Mouse (Mus musculus): Measurements from ENCODE around the gene Hist1h2bh. TPM values are rescaled to one million over a fixed set of nuclear protein-coding genes. Genes with fewer than 3 reads are reported as not detected.
A peak's percentile ranks its signal among the peaks of the same experiment; 100 is the strongest.

Hist1h2bh gene
- polyA plus RNA-seq, 1 experiment from 2014 or later = 0.82 TPM

- no peaks in the 10 kb centered on the region for H3K36me3 ChIP-seq (ENCODE audit: control insufficient read depth, insufficient read depth, low read length)
- peak overlapping the region; percentile 41 for H3K4me3 ChIP-seq (ENCODE audit: low read depth, low read length)
- peak overlapping the region; percentile 92 for H3K27ac ChIP-seq (ENCODE audit: low read depth, low read length)
- ATAC-seq (ENCODE audit: insufficient read depth, low FRiP score, low TSS enrichment) (no peak), DNase-seq (ENCODE audit: low spot score) (peak; percentile 74)
- WGBS = under 1% methylated on average over 20 of the region's 20 CpGs
- H3K4me1 ChIP-seq (ENCODE audit: control insufficient read depth, insufficient read depth, low read length) = peaks cover 12% of the 10 kb centered on the region
- no peaks in the 10 kb centered on the region for H3K9me3 ChIP-seq (ENCODE audit: control insufficient read depth, low read length)
- peak overlapping the region; percentile 73 for H3K4me2 ChIP-seq (ENCODE audit: low read depth)
- H3K9ac ChIP-seq (ENCODE audit: low read length) = peak overlapping the region; percentile 78
- H3K27me3 ChIP-seq (ENCODE audit: control insufficient read depth, insufficient read depth, low read length) = no peaks in the 10 kb centered on the region
Measured at GRCm38 (mm10) chr13:23530181-23530900, 12.9 kb downstream of the Hist1h2bh start.

GRCm38 (mm10) chr13:23529480-23530165 is 13.6 kb downstream of the Hist1h2bh start:
- no peaks in the 10 kb centered on the region for H3K36me3 ChIP-seq (ENCODE audit: control insufficient read depth, insufficient read depth, low read length)
- peaks cover 9% of the 10 kb centered on the region for H3K4me1 ChIP-seq (ENCODE audit: control insufficient read depth, insufficient read depth, low read length)
- H3K27me3 ChIP-seq (ENCODE audit: control insufficient read depth, insufficient read depth, low read length) = no peaks in the 10 kb centered on the region
- peak overlapping the region; percentile 92 for H3K27ac ChIP-seq (ENCODE audit: low read depth, low read length)
- ATAC-seq (ENCODE audit: insufficient read depth, low FRiP score, low TSS enrichment) = no peak
- H3K4me2 ChIP-seq (ENCODE audit: low read depth) = peak overlapping the region; percentile 73
- no peak for DNase-seq (ENCODE audit: low spot score)
- H3K4me3 ChIP-seq (ENCODE audit: low read depth, low read length) = peak overlapping the region; percentile 41
- 28% methylated on average over 2 of the region's 2 CpGs for WGBS
- H3K9me3 ChIP-seq (ENCODE audit: control insufficient read depth, low read length) = no peaks in the 10 kb centered on the region
- H3K9ac ChIP-seq (ENCODE audit: low read length) = peak overlapping the region; percentile 78

GRCm38 (mm10) chr13:23529005-23529404 is 14.2 kb downstream of the Hist1h2bh start:
- ATAC-seq (ENCODE audit: insufficient read depth, low FRiP score, low TSS enrichment) = no peak
- 56% methylated on average over 5 of the region's 5 CpGs for WGBS
- no peak for DNase-seq (ENCODE audit: low spot score)
- Histone ChIP-seq H3K9me3 (ENCODE audit: control insufficient read depth, low read length) (no peaks in the 10 kb centered on the region), H3K4me3 (ENCODE audit: low read depth, low read length) (no peak overlapping the region), H3K4me2 (ENCODE audit: low read depth) (peak overlapping the region; percentile 73), H3K36me3 (ENCODE audit: control insufficient read depth, insufficient read depth, low read length) (no peaks in the 10 kb centered on the region), H3K27me3 (ENCODE audit: control insufficient read depth, insufficient read depth, low read length) (no peaks in the 10 kb centered on the region), H3K4me1 (ENCODE audit: control insufficient read depth, insufficient read depth, low read length) (peaks cover 7% of the 10 kb centered on the region), H3K27ac (ENCODE audit: low read depth, low read length) (no peak overlapping the region), H3K9ac (ENCODE audit: low read length) (peak overlapping the region; percentile 26)

- H3K4me1 ChIP-seq (ENCODE audit: control insufficient read depth, insufficient read depth, low read length) = peaks cover 3% of the 10 kb centered on the region
- H3K4me3 ChIP-seq (ENCODE audit: low read depth, low read length) = peak overlapping the region; percentile 39
- peak overlapping the region; percentile 50 for H3K4me2 ChIP-seq (ENCODE audit: low read depth)
- no peaks in the 10 kb centered on the region for H3K36me3 ChIP-seq (ENCODE audit: control insufficient read depth, insufficient read depth, low read length)
- WGBS = under 1% methylated on average over 17 of the region's 17 CpGs
- ATAC-seq (ENCODE audit: insufficient read depth, low FRiP score, low TSS enrichment) = peak; percentile 49; the same call in 1 of the 2 replicates
- 0 out of 2 replicates have a peak overlapping the region, but pooled peaks have one; percentile 14 for H3K27ac ChIP-seq (ENCODE audit: low read depth, low read length)
- no peaks in the 10 kb centered on the region for H3K27me3 ChIP-seq (ENCODE audit: control insufficient read depth, insufficient read depth, low read length)
- no peaks in the 10 kb centered on the region for H3K9me3 ChIP-seq (ENCODE audit: control insufficient read depth, low read length)
- H3K9ac ChIP-seq (ENCODE audit: low read length) = peak overlapping the region; percentile 50
- DNase-seq (ENCODE audit: low spot score) = peak; percentile 93
Measured at GRCm38 (mm10) chr13:23526312-23526711, 16.9 kb downstream of the Hist1h2bh start.

GRCm38 (mm10) chr13:23525901-23526300 is 17.3 kb downstream of the Hist1h2bh start:
- DNase-seq (ENCODE audit: low spot score) (peak; percentile 57), ATAC-seq (ENCODE audit: insufficient read depth, low FRiP score, low TSS enrichment) (no peak)
- no peaks in the 10 kb centered on the region for H3K36me3 ChIP-seq (ENCODE audit: control insufficient read depth, insufficient read depth, low read length)
- no peaks in the 10 kb centered on the region for H3K27me3 ChIP-seq (ENCODE audit: control insufficient read depth, insufficient read depth, low read length)
- H3K4me3 ChIP-seq (ENCODE audit: low read depth, low read length) = peak overlapping the region; percentile 39
- 1% methylated on average over 10 of the region's 10 CpGs for WGBS
- peaks cover 3% of the 10 kb centered on the region for H3K4me1 ChIP-seq (ENCODE audit: control insufficient read depth, insufficient read depth, low read length)
- no peak overlapping the region for H3K9ac ChIP-seq (ENCODE audit: low read length)
- H3K9me3 ChIP-seq (ENCODE audit: control insufficient read depth, low read length) = no peaks in the 10 kb centered on the region
- no peak overlapping the region for H3K27ac ChIP-seq (ENCODE audit: low read depth, low read length)
- H3K4me2 ChIP-seq (ENCODE audit: low read depth) = peak overlapping the region; percentile 32

GRCm38 (mm10) chr13:23524654-23525053 is 18.5 kb downstream of the Hist1h2bh start:
- no peak overlapping the region for H3K9ac ChIP-seq (ENCODE audit: low read length)
- WGBS = 7% methylated on average over 5 of the region's 5 CpGs
- no peak overlapping the region for H3K4me2 ChIP-seq (ENCODE audit: low read depth)
- H3K27ac ChIP-seq (ENCODE audit: low read depth, low read length) = no peak overlapping the region
- no peaks in the 10 kb centered on the region for H3K9me3 ChIP-seq (ENCODE audit: control insufficient read depth, low read length)
- DNase-seq (ENCODE audit: low spot score) = peak; percentile 81
- ATAC-seq (ENCODE audit: insufficient read depth, low FRiP score, low TSS enrichment) = 0 out of 2 replicates have a peak, but pooled peaks have one; percentile 25
- no peaks in the 10 kb centered on the region for H3K27me3 ChIP-seq (ENCODE audit: control insufficient read depth, insufficient read depth, low read length)
- H3K4me1 ChIP-seq (ENCODE audit: control insufficient read depth, insufficient read depth, low read length) = peaks cover 3% of the 10 kb centered on the region
- H3K4me3 ChIP-seq (ENCODE audit: low read depth, low read length) = no peak overlapping the region
- no peaks in the 10 kb centered on the region for H3K36me3 ChIP-seq (ENCODE audit: control insufficient read depth, insufficient read depth, low read length)

GRCm38 (mm10) chr13:23523976-23524375 is 19.2 kb downstream of the Hist1h2bh start:
- Histone ChIP-seq H3K4me2 (ENCODE audit: low read depth) (no peak overlapping the region), H3K27me3 (ENCODE audit: control insufficient read depth, insufficient read depth, low read length) (no peaks in the 10 kb centered on the region), H3K9me3 (ENCODE audit: control insufficient read depth, low read length) (no peaks in the 10 kb centered on the region), H3K9ac (ENCODE audit: low read length) (no peak overlapping the region), H3K36me3 (ENCODE audit: control insufficient read depth, insufficient read depth, low read length) (no peaks in the 10 kb centered on the region), H3K4me3 (ENCODE audit: low read depth, low read length) (no peak overlapping the region), H3K4me1 (ENCODE audit: control insufficient read depth, insufficient read depth, low read length) (peaks cover 1% of the 10 kb centered on the region), H3K27ac (ENCODE audit: low read depth, low read length) (no peak overlapping the region)
- ATAC-seq (ENCODE audit: insufficient read depth, low FRiP score, low TSS enrichment) (no peak), DNase-seq (ENCODE audit: low spot score) (no peak)
- WGBS = 52% methylated on average over 5 of the region's 5 CpGs

GRCm38 (mm10) chr13:23521703-23522102 is 21.5 kb downstream of the Hist1h2bh start:
- no peak overlapping the region for H3K9ac ChIP-seq (ENCODE audit: low read length)
- H3K36me3 ChIP-seq (ENCODE audit: control insufficient read depth, insufficient read depth, low read length) = no peaks in the 10 kb centered on the region
- H3K9me3 ChIP-seq (ENCODE audit: control insufficient read depth, low read length) = no peaks in the 10 kb centered on the region
- H3K27me3 ChIP-seq (ENCODE audit: control insufficient read depth, insufficient read depth, low read length) = no peaks in the 10 kb centered on the region
- WGBS = under 1% methylated on average over 14 of the region's 14 CpGs
- DNase-seq (ENCODE audit: low spot score) (peak; percentile 80), ATAC-seq (ENCODE audit: insufficient read depth, low FRiP score, low TSS enrichment) (no peak)
- H3K4me3 ChIP-seq (ENCODE audit: low read depth, low read length) = no peak overlapping the region
- no peak overlapping the region for H3K27ac ChIP-seq (ENCODE audit: low read depth, low read length)
- H3K4me2 ChIP-seq (ENCODE audit: low read depth) = no peak overlapping the region
- H3K4me1 ChIP-seq (ENCODE audit: control insufficient read depth, insufficient read depth, low read length) = no peaks in the 10 kb centered on the region

All from neural tube, embryonic 11.5 days (tissue).